Mouse (Mus musculus) right cerebral cortex, adult 2 months (tissue): Measurements from ENCODE around the gene Gm10490.
"Not testable (repeated sequence)": the region's sequence is repeated elsewhere in the genome, so short reads cannot be mapped to it uniquely, and the experiment has no call there.

Experiments used
- DNase-seq, 2 experiments: peaks; one replicate each; pipeline ENCODE4 v3.0.0; 2021 to 2022; ENCODE audit warnings: low spot score in 2 of 2

The Gm10490 gene

GRCm38 (mm10) chrX:7909242-7909641, at the start of gene Gm10490:
Gene Gm10490, plus strand, starts transcription at chrX:7909542.
- not testable (repeated sequence) for DNase-seq

DNA sequence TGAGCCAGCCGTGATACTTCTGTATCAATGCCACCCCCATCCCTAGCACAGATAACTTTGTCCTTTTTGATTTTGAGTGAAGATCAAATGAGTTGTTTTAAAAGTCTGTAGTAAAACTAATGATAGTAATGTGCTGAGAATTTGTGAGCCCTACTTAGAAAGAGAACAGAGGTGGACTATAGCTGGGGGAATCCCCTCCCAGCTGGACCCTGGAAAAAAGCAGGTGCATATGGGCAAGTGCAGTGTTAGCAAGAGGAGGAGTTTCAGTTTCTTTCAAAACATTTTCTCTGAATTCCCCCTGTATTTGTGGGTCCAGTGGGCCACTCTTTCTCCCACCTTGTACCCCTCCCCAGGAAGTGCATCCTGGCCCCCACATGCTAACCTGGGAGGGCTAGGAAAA, 46.2 kb upstream of the Gm10490 start:
- DNase-seq = no peak

- DNase-seq = no peak
These were observed 44.8 kb upstream of the Gm10490 start for GRCm38 (mm10) chrX:7864551-7864950.

- no peak for DNase-seq
These were observed 44.0 kb upstream of the Gm10490 start for GRCm38 (mm10) chrX:7865343-7865742.

- DNase-seq = no peak
These were observed 43.6 kb upstream of the Gm10490 start for GRCm38 (mm10) chrX:7865786-7866185.

DNA sequence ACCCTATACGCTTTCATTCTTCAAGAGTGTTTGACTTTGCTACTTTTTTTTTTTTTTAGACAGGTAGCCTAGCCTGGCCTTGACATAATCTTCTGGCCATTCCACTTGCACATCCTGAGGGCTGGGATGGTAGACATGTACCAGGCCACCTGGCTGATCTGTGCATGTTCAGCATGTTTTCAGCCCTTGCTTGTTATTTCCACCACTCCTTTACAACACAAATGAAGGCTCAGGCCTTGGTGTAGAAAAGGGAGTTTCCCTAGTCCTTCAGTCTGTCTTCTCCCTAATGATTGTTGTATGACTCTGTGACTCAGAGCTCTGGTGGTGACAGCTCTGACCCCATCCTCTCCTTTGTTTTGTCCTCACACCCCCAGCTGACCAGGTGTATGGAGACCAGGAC, 42.2 kb upstream of the Gm10490 start:
- DNase-seq = no peak

DNA sequence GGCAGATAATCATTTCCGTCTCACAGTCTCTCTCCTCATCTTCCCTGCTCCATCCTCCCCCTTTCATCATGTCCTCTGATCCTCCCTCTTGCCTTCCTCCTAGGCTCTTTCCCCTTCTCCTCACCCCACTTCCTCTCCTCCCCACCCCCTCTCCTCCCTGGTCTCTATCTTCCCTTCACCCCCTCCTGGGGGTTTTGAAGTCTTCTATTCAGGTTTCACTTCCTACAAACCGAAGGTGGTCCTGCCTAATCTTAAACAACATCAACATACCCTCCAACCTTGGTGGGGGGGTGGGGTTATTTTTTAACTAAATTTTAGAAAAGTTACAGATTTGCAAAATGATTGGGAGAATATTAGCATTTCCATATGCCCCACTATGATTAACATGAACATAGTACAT, 40.8 kb upstream of the Gm10490 start:
- no peak for DNase-seq

DNA sequence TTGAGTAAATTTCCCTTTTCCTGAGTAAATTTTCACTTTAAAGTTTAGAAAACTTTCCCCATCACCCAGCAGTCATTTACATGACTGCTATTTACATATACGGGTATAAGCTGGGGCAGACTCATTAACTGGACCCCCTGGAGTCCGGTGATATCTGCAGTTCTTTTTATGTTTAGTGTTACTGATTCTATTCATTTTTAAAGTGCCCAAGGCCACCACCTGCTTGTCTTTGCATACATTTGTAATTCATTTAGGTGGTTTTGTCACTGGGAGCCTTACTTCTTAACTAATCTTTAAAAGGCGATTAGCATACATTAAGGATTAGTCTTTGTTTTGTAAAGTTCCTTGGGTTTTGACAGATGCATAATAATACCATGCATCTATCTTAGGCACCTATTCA, 39.5 kb upstream of the Gm10490 start:
- DNase-seq = no peak

DNA sequence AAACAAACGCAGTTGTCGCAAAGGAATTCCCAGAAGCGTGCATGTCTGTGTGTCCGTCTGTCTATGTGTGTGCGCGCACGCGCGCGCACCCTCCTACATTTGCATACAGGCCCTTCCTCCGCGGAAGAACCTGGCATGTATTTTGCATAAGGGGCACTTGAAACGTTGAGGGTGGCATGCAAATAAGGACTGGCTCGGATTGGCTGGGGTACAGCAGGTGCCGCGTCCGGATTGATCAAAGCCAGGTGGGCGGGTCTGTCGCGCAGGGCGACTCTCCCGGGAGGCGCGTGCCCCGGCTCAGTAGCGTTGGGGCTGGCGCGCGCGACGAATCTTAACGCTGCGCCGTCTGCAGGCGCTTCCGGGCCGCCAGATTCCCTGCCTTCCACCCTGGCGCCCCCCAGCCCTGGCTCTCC, 31.3 kb upstream of the Gm10490 start, which contains the start of gene Pim2:
Gene Pim2 (plus strand): TSS at position 256 of the 413 bp plus-strand sequence.
- peak; percentile 80 to 81 for DNase-seq

GRCm38 (mm10) chrX:7878495-7878894, 30.8 kb upstream of the Gm10490 start:
- peak; percentile 32 to 40 for DNase-seq

GRCm38 (mm10) chrX:7879819-7880218, 29.5 kb upstream of the Gm10490 start:
- peak; percentile 53 to 60 for DNase-seq

DNA sequence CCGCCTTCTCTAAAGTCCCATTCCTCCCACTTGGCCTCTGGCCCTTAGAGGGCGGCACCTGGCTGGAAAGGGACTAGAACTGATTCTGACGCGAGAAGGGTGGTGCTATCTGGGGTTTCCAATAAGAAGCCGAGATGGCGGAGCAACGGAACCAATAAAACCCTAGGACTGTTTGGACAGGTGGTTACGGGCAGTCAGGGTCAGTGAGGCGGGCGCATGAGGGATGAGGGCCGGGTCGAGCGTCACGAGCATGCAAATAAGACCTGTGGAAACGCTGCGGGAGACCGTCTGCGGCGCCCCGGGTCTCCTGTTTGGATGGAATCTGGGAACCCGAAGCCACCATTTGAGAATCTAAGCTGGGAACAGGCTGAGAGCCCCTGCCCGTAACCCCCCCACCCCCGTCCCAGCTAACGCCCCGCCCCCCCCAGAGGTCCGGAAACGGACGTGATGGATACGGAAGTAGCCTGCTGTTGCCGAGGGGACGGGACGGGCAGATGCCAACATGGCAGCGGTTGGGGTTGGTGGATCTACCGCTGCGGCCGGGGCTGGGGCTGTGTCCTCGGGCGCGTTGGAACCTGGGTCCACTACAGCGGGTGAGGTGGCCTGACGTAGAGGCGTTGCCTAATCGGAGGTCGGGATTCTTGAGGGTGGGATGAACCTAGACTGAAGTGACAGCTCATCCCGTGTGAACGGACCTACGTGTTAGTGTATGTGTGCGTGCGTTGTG, 25.3 kb upstream of the Gm10490 start, which contains the start of gene Slc35a2:
Gene Slc35a2 (plus strand): TSS at position 188 of the 727 bp plus-strand sequence.
- peak; percentile 74 for DNase-seq

GRCm38 (mm10) chrX:7898211-7898610, 11.1 kb upstream of the Gm10490 start:
- no peak for DNase-seq

DNA sequence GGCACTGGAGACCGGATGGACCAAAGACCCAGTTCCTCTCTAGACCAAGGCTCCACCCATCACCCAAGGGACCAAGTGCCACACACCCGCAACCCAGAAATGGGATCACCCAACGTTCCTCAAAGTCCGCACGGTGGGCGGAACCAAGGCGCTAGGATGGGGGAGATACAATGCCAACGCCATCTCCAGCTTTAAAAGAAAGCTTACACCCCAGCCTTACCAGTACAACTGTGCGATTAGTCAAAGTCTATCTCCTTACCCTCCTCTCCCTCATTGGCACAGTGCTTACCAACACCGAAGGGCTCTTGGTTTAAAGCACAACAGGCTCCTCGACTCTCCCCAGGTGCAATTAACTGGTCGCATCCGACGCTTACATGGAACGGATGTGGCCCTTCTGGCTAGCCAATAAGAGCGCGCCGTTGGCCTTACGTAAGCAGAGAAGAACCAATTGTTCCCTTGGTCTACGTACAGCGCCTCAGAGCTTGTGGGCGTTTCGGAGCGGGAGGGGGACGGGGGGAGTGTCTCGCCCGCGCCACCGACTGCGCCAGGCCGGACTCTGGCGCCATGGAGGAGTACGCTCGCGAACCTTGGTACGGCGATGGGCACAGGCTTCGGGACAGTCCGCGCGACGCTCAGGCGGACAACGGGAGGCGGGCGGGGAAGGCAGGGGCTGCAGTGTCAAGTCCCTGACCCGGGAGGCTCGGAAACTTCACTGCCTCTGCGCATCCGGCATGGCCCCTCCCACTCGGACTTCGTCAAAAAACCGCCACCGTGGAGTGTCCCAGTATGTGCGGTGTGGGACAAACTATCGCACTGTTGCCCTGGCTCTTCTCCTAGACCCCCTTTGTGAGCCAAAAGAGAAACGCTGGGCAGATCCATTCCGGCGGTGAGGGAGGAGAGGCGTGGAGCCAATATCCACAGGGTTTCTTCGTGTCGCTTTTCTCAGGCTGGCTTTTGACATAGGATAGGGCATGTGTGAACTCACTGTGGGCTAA, 10.2 kb upstream of the Gm10490 start, which contains the start of the genes Pqbp1 and Timm17b:
Gene Pqbp1 (minus strand): TSS at position 390 of the 995 bp plus-strand sequence.
Gene Timm17b (plus strand): TSS at position 478 of the 995 bp plus-strand sequence.
- peak; percentile 84 to 91 for DNase-seq

GRCm38 (mm10) chrX:7904441-7904840, 4.9 kb upstream of the Gm10490 start:
- no peak for DNase-seq

DNA sequence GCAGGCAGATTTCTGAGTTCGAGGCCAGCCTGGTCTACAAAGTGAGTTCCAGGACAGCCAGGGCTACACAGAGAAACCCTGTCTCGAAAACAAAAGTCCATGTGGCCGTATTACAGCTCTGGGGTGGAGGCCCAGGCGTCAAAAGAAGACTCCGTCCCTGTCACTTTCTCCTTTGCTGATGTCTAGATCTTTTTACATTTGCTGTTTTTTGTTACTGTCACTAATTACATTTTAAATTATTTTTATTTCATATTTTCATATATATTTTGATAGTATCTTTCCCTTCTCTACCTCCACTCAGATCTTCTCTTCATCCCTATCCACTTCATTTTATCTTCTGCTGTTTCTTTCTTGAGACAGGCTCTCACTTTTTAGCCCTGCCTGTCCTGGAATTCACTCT, 1.6 kb upstream of the Gm10490 start, which contains the start of gene Gm10491:
Gene Gm10491 (minus strand): TSS at position 101 of the 400 bp plus-strand sequence.
- DNase-seq = no peak

GRCm38 (mm10) chrX:7910473-7910872, 1.1 kb downstream of the Gm10490 start:
- DNase-seq = no peak

DNA sequence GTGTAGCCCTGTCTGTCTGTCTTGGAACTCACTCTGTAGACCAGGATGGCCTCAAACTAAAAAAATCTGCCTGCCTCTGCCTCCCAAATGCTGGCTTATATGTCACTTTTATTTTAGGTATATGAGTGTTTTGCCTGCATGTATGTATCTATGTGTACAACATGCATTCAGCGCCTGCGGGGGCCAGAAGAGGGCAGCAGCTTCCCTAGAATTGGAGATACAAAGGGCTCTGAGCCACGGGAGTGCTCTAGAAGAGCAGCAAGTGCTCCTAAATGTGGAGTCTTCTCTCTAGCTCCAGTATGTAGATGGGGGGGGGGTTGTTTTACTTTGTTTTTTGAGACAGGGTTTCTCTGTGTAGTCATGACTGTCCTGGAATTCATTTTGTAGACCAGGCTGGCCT, 6.3 kb downstream of the Gm10490 start:
- DNase-seq = not testable (repeated sequence)

- not testable (repeated sequence) for DNase-seq
These were observed 8.6 kb downstream of the Gm10490 start for GRCm38 (mm10) chrX:7917960-7918359.

GRCm38 (mm10) chrX:7919601-7920383, 10.4 kb downstream of the Gm10490 start, which contains the start of gene Pcsk1n:
Gene Pcsk1n, plus strand, starts transcription at chrX:7919822.
- peak; percentile 36 to 55 for DNase-seq

DNA sequence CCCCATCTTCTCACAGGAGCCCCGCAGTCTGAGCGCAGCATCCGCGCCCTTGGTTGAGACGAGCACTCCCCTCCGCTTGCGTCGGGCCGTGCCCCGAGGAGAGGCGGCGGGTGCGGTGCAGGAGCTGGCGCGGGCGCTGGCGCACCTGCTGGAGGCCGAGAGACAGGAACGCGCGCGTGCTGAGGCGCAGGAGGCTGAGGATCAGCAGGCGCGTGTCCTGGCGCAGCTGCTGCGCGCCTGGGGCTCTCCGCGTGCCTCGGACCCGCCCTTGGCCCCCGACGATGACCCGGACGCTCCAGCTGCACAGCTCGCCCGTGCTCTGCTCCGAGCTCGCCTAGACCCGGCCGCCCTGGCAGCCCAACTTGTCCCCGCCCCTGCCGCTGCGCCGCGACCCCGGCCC, 12.7 kb downstream of the Gm10490 start:
- DNase-seq = no peak
